Mouse (Mus musculus): Measurements from ENCODE around the gene Bag6. TPM values are rescaled to one million over a fixed set of nuclear protein-coding genes. Genes with fewer than 3 reads are reported as not detected.

Bag6 gene
- polyA plus RNA-seq, 1 experiment, result 184 TPM

GRCm38 (mm10) chr17:35147348-35147747 lies 12.4 kb downstream of the Bag6 start:
- no peak for TF ChIP-seq CTCF (IDR thresholded peaks at IDR 0.05; ENCODE audit: extremely low read depth, insufficient read length, insufficient replicate concordance, low read depth, low read length)
- no peak for TF ChIP-seq POLR2A (IDR thresholded peaks at IDR 0.05; ENCODE audit: low read depth, low read length)
- Histone ChIP-seq H3K27me3 (ENCODE audit: control insufficient read depth, insufficient read depth, low read length) (no peaks in the 10 kb centered on the region), H3K27ac (ENCODE audit: insufficient read depth, low read depth, low read length) (no peak overlapping the region), H3K4me3 (ENCODE audit: low read depth, low read length) (no peak overlapping the region), H3K36me3 (ENCODE audit: control insufficient read depth, insufficient read depth, low read length) (peaks cover 89% of the 10 kb centered on the region), H3K4me1 (ENCODE audit: control insufficient read depth, insufficient read depth, insufficient read length, low read length) (no peaks in the 10 kb centered on the region)
- WGBS, result 54% methylated on average over 3 of the region's 3 CpGs

- TF ChIP-seq CTCF (IDR thresholded peaks at IDR 0.05; ENCODE audit: extremely low read depth, insufficient read length, insufficient replicate concordance, low read depth, low read length) (no peak), POLR2A (IDR thresholded peaks at IDR 0.05; ENCODE audit: low read depth, low read length) (no peak)
- peaks cover 89% of the 10 kb centered on the region for H3K36me3 ChIP-seq (ENCODE audit: control insufficient read depth, insufficient read depth, low read length)
- no peaks in the 10 kb centered on the region for H3K27me3 ChIP-seq (ENCODE audit: control insufficient read depth, insufficient read depth, low read length)
- no peaks in the 10 kb centered on the region for H3K4me1 ChIP-seq (ENCODE audit: control insufficient read depth, insufficient read depth, insufficient read length, low read length)
- no peak overlapping the region for H3K27ac ChIP-seq (ENCODE audit: insufficient read depth, low read depth, low read length)
- whole genome bisulfite sequencing, result 62% methylated on average over 5 of the region's 5 CpGs
- H3K4me3 ChIP-seq (ENCODE audit: low read depth, low read length), result no peak overlapping the region
Measured at GRCm38 (mm10) chr17:35147922-35148639, 13.1 kb downstream of the Bag6 start.

GRCm38 (mm10) chr17:35152121-35152520 lies 17.1 kb downstream of the Bag6 start:
- no peaks in the 10 kb centered on the region for H3K27me3 ChIP-seq (ENCODE audit: control insufficient read depth, insufficient read depth, low read length)
- H3K4me3 ChIP-seq (ENCODE audit: low read depth, low read length), result no peak overlapping the region
- no peaks in the 10 kb centered on the region for H3K4me1 ChIP-seq (ENCODE audit: control insufficient read depth, insufficient read depth, insufficient read length, low read length)
- H3K27ac ChIP-seq (ENCODE audit: insufficient read depth, low read depth, low read length), result no peak overlapping the region
- 76% methylated on average over 4 of the region's 4 CpGs for WGBS
- no peak for TF ChIP-seq CTCF (IDR thresholded peaks at IDR 0.05; ENCODE audit: extremely low read depth, insufficient read length, insufficient replicate concordance, low read depth, low read length)
- no peak for TF ChIP-seq POLR2A (IDR thresholded peaks at IDR 0.05; ENCODE audit: low read depth, low read length)
- H3K36me3 ChIP-seq (ENCODE audit: control insufficient read depth, insufficient read depth, low read length), result peaks cover 91% of the 10 kb centered on the region

GRCm38 (mm10) chr17:35153077-35153476 lies 18.1 kb downstream of the Bag6 start:
- no peak overlapping the region for H3K4me3 ChIP-seq (ENCODE audit: low read depth, low read length)
- H3K27ac ChIP-seq (ENCODE audit: insufficient read depth, low read depth, low read length), result no peak overlapping the region
- H3K36me3 ChIP-seq (ENCODE audit: control insufficient read depth, insufficient read depth, low read length), result peaks cover 94% of the 10 kb centered on the region
- TF ChIP-seq POLR2A (IDR thresholded peaks at IDR 0.05; ENCODE audit: low read depth, low read length), result no peak
- TF ChIP-seq CTCF (IDR thresholded peaks at IDR 0.05; ENCODE audit: extremely low read depth, insufficient read length, insufficient replicate concordance, low read depth, low read length), result no peak
- WGBS, result 88% methylated on average over 9 of the region's 9 CpGs
- H3K4me1 ChIP-seq (ENCODE audit: control insufficient read depth, insufficient read depth, insufficient read length, low read length), result no peaks in the 10 kb centered on the region
- H3K27me3 ChIP-seq (ENCODE audit: control insufficient read depth, insufficient read depth, low read length), result no peaks in the 10 kb centered on the region

GRCm38 (mm10) chr17:35153931-35154330 lies 19.0 kb downstream of the Bag6 start:
- no peak overlapping the region for H3K4me3 ChIP-seq (ENCODE audit: low read depth, low read length)
- H3K36me3 ChIP-seq (ENCODE audit: control insufficient read depth, insufficient read depth, low read length), result peaks cover 96% of the 10 kb centered on the region
- H3K27me3 ChIP-seq (ENCODE audit: control insufficient read depth, insufficient read depth, low read length), result no peaks in the 10 kb centered on the region
- no peak overlapping the region for H3K27ac ChIP-seq (ENCODE audit: insufficient read depth, low read depth, low read length)
- H3K4me1 ChIP-seq (ENCODE audit: control insufficient read depth, insufficient read depth, insufficient read length, low read length), result no peaks in the 10 kb centered on the region
- TF ChIP-seq POLR2A (IDR thresholded peaks at IDR 0.05; ENCODE audit: low read depth, low read length) (no peak), CTCF (IDR thresholded peaks at IDR 0.05; ENCODE audit: extremely low read depth, insufficient read length, insufficient replicate concordance, low read depth, low read length) (no peak)
- 79% methylated on average over 4 of the region's 4 CpGs for WGBS

- peaks cover 96% of the 10 kb centered on the region for H3K36me3 ChIP-seq (ENCODE audit: control insufficient read depth, insufficient read depth, low read length)
- H3K27ac ChIP-seq (ENCODE audit: insufficient read depth, low read depth, low read length), result no peak overlapping the region
- H3K4me3 ChIP-seq (ENCODE audit: low read depth, low read length), result no peak overlapping the region
- WGBS, result 88% methylated on average over 7 of the region's 7 CpGs
- H3K4me1 ChIP-seq (ENCODE audit: control insufficient read depth, insufficient read depth, insufficient read length, low read length), result no peaks in the 10 kb centered on the region
- no peak for TF ChIP-seq CTCF (IDR thresholded peaks at IDR 0.05; ENCODE audit: extremely low read depth, insufficient read length, insufficient replicate concordance, low read depth, low read length)
- TF ChIP-seq POLR2A (IDR thresholded peaks at IDR 0.05; ENCODE audit: low read depth, low read length), result no peak
- no peaks in the 10 kb centered on the region for H3K27me3 ChIP-seq (ENCODE audit: control insufficient read depth, insufficient read depth, low read length)
Measured at GRCm38 (mm10) chr17:35154616-35155015, 19.6 kb downstream of the Bag6 start.

- TF ChIP-seq POLR2A (IDR thresholded peaks at IDR 0.05; ENCODE audit: low read depth, low read length) (no peak), CTCF (IDR thresholded peaks at IDR 0.05; ENCODE audit: extremely low read depth, insufficient read length, insufficient replicate concordance, low read depth, low read length) (no peak)
- Histone ChIP-seq H3K36me3 (ENCODE audit: control insufficient read depth, insufficient read depth, low read length) (peaks cover 96% of the 10 kb centered on the region), H3K4me1 (ENCODE audit: control insufficient read depth, insufficient read depth, insufficient read length, low read length) (no peaks in the 10 kb centered on the region), H3K27me3 (ENCODE audit: control insufficient read depth, insufficient read depth, low read length) (no peaks in the 10 kb centered on the region), H3K27ac (ENCODE audit: insufficient read depth, low read depth, low read length) (no peak overlapping the region), H3K4me3 (ENCODE audit: low read depth, low read length) (no peak overlapping the region)
- whole genome bisulfite sequencing, result 92% methylated on average over 12 of the region's 12 CpGs
Measured at GRCm38 (mm10) chr17:35155451-35155850, 20.5 kb downstream of the Bag6 start.

All from small intestine, adult 2 months (tissue).